Mouse (Mus musculus) CD4-positive, CD25-positive, alpha-beta regulatory T cell, adult 4 months (primary cell): Measurements from ENCODE around the gene Fam69b. TPM values are rescaled to one million over a fixed set of nuclear protein-coding genes. Genes with fewer than 3 reads are reported as not detected.
A peak's percentile ranks its signal among the peaks of the same experiment; 100 is the strongest.

Experiments
- ATAC-seq: one replicate; pipeline ENCODE4 v1.8.0; 2017
- polyA plus RNA-seq, 2 experiments: library from polyadenylated mRNA; unstranded; fragments of 100-300 nt; shearing (Covaris generic); gene quantifications; one replicate each; pipeline ENCODE4 v1.2.1; 2017

Gene Fam69b
- polyA plus RNA-seq: 1 to 10 TPM; 1.5 to 2.6 TPM

DNA sequence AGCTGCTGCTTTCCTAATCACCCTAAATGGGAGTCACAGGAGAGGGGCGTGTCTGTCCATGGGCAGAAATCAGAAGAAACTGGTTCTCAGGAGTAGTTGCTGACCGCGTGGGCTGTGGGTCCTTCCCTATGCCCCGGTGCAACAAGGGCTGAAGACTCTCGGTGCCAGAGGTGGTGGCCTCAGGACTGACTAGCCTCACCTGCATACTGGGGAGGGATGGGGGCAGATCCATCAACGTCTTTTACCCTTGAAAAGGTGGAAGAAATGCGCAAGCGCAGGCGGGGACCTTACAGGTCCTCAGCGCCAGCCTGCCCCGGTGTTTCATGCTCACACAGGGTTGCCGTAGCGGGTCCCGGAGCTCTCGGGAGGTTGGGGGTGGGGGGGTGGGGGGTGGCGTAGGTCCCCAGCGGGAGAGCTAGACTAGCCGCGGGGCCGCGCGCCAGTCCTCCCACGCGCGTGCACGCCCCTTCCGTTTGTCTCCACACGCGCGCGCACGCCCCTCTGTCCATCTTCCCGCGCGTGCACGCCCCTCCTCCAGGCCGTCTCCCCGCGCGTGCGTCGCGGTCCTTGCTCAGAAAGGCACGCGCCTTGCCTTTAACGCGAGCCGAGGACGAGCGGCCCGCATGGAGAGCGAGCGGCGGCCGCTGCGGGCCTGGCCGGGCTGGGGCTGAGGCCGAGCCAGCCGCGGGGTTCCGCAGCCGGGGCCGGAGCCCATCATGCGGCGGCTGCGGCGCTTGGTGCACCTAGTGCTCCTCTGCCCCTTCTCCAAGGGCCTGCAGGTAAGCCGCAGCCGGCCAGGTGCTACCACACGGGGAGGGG lies at the start of gene Fam69b:
TSS of gene Fam69b (plus strand) at position 537 of the 819 bp plus-strand sequence.
- peak; percentile 64 for ATAC-seq

GRCm38 (mm10) chr2:26579714-26580113 lies 48.5 kb upstream of the Fam69b start, which contains the start of gene Egfl7:
TSS of gene Egfl7 (plus strand) at chr2:26580014.
- ATAC-seq: no peak

DNA sequence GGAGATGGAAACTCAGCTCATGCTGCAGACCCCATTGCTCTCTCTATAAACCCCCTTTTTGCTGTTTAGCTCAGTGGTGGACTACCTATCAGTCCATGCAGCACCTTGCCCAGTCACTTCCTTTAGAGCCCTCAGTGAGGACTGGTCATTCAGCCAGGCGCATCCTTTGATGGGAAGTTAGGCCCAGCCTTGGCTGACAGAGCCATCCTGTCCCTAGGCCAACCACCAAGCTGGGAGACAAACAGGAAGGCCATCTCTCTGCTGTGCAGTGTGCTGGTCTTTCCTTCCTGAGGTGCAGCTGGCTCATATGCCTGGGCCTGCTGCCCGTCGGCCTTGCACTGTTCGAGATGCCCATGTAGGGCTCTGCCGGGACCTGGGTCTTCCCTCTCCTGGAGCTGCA lies 47.5 kb upstream of the Fam69b start:
- ATAC-seq: no peak

- no peak for ATAC-seq
These were observed 46.1 kb upstream of the Fam69b start for GRCm38 (mm10) chr2:26582203-26582602.

GRCm38 (mm10) chr2:26582741-26583140 lies 45.5 kb upstream of the Fam69b start:
- ATAC-seq: no peak

- ATAC-seq: no peak
These were observed 44.6 kb upstream of the Fam69b start for GRCm38 (mm10) chr2:26583640-26584039.

DNA sequence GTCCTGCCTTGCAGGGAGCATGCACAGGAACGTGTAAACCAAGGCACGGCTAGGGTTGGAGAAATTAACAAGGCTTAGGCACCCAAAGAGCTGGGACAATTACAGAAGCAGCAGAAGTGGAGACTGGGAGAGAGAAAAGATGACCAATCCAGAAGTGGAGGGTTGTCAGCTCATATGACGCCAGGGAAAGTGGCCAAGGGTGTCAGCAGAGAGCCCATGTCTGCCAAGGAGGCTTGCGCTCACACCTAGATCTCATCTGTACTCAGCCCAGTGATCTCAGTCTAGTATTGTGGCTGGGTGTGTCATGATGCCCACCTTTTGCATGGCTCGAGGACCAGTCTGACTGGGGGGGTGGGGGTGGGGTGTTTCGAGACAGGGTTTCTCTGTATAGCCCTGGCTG lies 42.5 kb upstream of the Fam69b start:
- no peak for ATAC-seq

DNA sequence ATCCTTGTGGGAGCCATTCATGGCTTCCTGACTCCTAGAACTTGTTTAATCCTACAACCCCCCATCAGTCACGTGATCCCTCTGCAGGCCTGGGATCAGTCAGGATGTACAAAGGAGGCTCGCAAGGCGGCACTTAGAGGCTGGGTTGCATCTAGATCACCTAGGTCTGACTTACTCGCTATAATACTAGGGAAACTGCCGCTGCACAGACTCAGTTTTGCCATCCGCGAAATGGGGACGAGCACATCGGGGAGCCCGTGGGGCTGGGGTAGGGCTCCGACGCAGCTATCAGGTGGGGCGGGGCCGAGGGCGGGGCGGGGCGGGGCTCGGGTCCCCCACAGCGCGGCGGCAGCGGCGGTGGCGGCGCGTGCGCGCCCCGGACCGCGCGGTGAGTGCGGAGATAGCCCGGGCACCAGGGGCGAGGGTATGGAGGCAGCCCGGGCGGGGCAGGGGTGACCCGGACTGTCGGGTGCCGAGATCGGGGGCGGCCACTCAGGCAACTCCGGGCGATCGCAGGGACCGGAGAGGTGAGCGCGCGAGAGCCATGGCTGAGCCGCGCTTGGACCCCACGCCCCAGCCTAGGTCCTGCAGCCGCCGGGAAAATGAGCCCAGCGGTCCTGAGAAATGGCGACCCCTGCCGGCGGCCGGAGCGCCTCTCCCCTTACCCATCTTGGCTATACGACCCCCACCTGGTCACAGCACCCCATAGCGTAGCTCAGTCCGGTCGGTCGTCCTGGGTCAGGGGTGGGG lies 41.8 kb upstream of the Fam69b start, which contains the start of gene Gm20532:
TSS of gene Gm20532 (plus strand) at position 346 of the 750 bp plus-strand sequence.
- peak; percentile 62 for ATAC-seq

DNA sequence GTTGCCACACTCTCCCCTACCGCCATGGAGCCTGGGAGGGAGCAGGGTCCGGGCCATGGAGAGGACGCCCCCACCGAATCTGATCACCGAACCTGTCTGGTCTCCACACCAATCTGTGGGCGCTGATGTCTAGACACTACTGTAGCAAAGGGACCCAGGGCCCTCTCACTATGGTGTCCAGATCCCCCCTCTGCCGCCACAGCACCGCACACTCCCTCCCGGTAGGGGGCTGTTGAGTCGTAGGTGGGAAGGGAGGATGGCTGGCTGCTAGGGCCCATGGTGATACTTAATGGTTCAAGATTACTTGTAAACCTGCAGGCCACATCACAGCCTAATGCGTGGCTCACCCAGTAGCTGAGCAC lies 41.2 kb upstream of the Fam69b start:
- peak; percentile 14 for ATAC-seq

- no peak for ATAC-seq
These were observed 39.7 kb upstream of the Fam69b start for GRCm38 (mm10) chr2:26588573-26588972.

DNA sequence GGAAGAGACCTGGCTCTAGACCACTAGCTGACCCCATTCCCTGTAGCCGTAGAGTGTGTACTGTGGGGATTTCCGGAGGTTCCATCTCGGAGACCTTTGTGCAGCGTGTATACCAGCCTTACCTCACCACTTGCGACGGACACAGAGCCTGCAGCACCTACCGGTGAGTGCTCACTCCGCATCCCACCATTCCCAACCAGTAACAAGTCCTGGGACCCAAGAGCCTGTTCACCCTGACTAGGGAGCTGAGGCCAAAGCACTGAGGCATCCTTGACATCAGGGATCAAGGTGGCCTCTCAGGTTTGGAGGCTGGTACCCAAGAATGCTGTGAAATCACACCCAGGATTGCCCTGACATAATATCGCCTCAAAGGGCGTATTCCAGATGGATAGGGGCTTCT lies 39.0 kb upstream of the Fam69b start:
- no peak for ATAC-seq

DNA sequence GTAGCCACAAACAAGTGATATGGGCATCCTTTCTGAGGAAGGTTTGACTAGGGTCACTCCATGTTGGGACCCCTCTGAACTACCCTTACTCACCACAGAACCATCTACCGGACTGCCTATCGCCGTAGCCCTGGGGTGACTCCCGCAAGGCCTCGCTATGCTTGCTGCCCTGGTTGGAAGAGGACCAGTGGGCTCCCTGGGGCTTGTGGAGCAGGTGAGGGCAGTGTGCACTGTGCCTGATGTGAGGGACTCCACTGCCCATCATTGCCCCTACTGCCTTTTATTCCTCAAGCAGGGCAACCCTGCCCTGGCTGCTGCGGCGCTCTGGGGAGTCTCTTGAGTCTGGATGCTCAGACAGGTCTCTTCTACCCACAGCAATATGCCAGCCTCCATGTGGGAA lies 38.0 kb upstream of the Fam69b start:
- no peak for ATAC-seq

- ATAC-seq: no peak
These were observed 37.3 kb upstream of the Fam69b start for GRCm38 (mm10) chr2:26590962-26591361.

- no peak for ATAC-seq
These were observed 36.8 kb upstream of the Fam69b start for GRCm38 (mm10) chr2:26591416-26591815.

DNA sequence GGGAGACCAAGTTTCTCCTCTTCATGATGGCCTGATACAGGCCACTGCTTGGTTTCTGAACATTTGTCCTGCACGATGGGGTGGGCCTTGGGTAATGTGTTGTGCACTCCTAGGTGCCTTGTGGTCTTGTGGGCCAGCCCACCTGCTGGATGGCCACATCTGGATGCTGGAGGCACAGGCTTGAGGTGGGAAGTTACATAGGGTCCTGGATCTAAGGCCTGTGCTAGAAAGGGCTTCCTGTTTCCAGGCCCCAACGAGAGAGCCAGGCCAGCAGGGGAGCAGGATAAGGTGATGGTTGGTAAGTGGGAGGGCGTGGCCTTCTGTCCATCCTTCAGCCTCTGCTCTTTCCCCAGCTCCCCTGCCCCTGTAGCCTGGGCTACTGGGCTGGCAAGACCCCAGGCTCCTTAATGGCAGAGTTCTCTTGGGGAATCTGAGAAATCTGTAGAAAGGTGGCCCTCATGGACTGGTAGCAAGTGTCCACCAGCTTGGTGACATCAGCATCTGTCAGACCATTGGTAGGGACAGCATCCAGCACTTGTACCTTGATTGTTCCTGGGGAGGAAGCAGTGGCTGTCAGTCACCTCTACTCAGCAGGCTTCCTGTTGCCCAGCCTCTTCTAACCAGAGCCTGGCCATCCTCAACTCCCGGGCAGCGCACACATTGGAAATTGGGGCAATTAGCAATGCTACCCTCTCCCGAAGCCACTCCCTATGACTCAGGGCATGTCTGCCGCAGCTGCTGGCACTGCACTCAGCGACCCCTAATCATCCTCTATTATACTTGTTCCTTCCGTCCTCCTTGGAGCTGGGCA lies 34.8 kb upstream of the Fam69b start:
- ATAC-seq: no peak

GRCm38 (mm10) chr2:26594022-26594346 lies 34.3 kb upstream of the Fam69b start:
- ATAC-seq: peak; percentile 81

- ATAC-seq: no peak
These were observed 33.8 kb upstream of the Fam69b start for GRCm38 (mm10) chr2:26594461-26594933.

DNA sequence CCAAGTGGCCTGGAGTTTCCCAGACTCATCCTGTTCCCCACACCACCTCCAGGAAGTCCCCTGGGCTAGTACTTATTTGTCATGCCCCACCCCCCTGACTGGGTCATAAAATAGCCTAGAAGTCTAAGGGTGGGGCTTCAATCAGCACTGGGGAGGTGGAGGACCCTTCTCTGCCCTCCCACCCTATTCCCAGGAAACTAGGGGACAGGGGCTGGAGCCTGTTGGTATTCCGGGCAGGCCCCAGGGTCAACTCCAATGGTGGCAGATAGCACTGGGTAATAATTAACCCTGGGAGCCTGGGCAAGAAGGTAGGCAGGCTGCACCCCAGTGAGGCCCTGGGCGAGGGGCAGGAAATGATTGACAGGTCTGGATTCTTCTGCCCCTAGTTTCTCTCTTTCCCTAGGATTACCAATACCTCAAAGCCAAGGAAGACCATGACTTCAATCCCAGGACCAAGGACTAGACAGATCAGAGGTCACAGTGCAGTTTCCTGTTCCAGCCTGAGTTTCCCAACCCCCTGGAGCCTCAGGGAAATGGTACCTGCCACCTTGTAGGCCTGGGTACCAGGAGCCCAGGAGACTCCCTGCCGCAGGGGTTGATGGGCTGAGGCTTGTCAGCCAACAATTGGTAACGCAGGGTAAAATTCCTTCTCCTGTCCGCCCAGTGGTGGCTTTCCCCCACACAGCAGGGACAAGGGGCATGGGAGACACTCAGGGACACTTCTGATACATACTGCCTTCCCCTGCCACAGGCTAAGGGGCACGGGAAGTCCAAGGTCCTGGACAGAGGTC lies 33.1 kb upstream of the Fam69b start:
- no peak for ATAC-seq

GRCm38 (mm10) chr2:26595725-26596435 lies 32.4 kb upstream of the Fam69b start:
- ATAC-seq: no peak

- no peak for ATAC-seq
These were observed 31.4 kb upstream of the Fam69b start for GRCm38 (mm10) chr2:26596898-26597297.

DNA sequence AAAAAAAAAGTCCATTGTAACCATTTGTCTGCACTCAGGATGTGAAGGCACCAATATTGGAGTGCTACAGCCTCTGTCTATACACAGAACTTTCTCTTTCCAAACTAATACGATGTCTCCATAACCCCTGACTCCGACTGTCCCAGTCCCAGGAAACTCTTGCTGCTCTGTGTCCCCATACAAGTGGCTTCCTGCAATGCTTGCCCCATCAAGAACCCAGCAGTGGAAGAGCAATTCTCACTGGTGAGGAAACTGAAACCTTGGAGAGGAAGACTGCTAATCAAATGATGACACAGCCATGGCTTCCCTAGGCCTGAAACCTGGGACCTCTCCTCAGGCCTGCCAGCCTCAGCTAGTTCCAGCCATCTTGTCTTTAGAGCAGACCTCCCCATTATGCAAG lies 30.4 kb upstream of the Fam69b start:
- no peak for ATAC-seq
